Mouse (Mus musculus) stomach, embryonic 14.5 days (tissue): ENCODE measurements around the gene Renbp. TPM values are rescaled to one million over a fixed set of nuclear protein-coding genes. Genes with fewer than 3 reads are reported as not detected.
A peak's percentile ranks its signal among the peaks of the same experiment; 100 is the strongest.

Experiments
- ATAC-seq: fragments of 200-750 bp; cut with Nextera tagmentation; 2 replicates; pipeline ENCODE4 v1.8.0; 2017; ENCODE audit warnings: low read depth, moderate TSS enrichment; ENCODE audit not compliant: insufficient number of reproducible peaks, insufficient read depth, low FRiP score
- H3K27ac ChIP-seq: fragments of 300-500 bp; sonication (generic); 2 replicates; pipeline ENCODE4 v1.5.1; 2014; ENCODE audit warnings: mild to moderate bottlenecking, low read length, moderate library complexity, mixed read lengths
- H3K27me3 ChIP-seq: fragments of 300-500 bp; sonication (generic); 2 replicates; pipeline ENCODE4 v1.6.1; 2014; ENCODE audit warnings: low read length, control low read depth, mixed read lengths; ENCODE audit not compliant: control insufficient read depth, insufficient read depth
- H3K36me3 ChIP-seq: fragments of 300-500 bp; sonication (generic); 2 replicates; pipeline ENCODE4 v1.6.1; 2014; ENCODE audit warnings: mild to moderate bottlenecking, control low read depth, low read length, moderate library complexity, mixed read lengths; ENCODE audit not compliant: control insufficient read depth, insufficient read depth
- H3K4me1 ChIP-seq: fragments of 300-500 bp; sonication (generic); 2 replicates; pipeline ENCODE4 v1.6.1; 2014; ENCODE audit warnings: low read length, control low read depth, mixed read lengths; ENCODE audit not compliant: control insufficient read depth, insufficient read depth
- H3K4me2 ChIP-seq: fragments of 300-500 bp; sonication (generic); replicated peaks from 2 replicates; pipeline ENCODE4 v1.6.1; 2014; ENCODE audit warnings: low read depth, low read length, control low read depth
- H3K4me3 ChIP-seq: fragments of 300-500 bp; sonication (generic); 2 replicates; pipeline ENCODE4 v1.5.1; 2014; ENCODE audit warnings: low read depth, low read length, control low read depth
- H3K9ac ChIP-seq: fragments of 300-500 bp; sonication (generic); replicated peaks from 2 replicates; pipeline ENCODE4 v1.6.1; 2014; ENCODE audit warnings: low read depth, mild to moderate bottlenecking, control low read depth, low read length, moderate library complexity, mixed read lengths
- H3K9me3 ChIP-seq: fragments of 300-500 bp; sonication (generic); 2 replicates; pipeline ENCODE4 v1.6.1; 2016; ENCODE audit warnings: low read depth, low read length, control low read depth; ENCODE audit not compliant: control insufficient read depth
- WGBS: fragments of 180-500 bp; shearing (Covaris S2); extraction: QIAGEN DNeasy Blood & Tissue Kit; methylation state at CpG from one replicate; pipeline ENCODE4 v1.1.7; 2014; 5-methylcytosine and 5-hydroxymethylcytosine counted together
- polyA plus RNA-seq: library from polyadenylated mRNA; unstranded; fragments of >200 nt; fragmentation: Nextera tagmentation; extraction: Ambion mirVana; gene quantifications from 2 replicates; pipeline ENCODE4 v1.2.1, GENCODE M21; 2014

Renbp gene
- polyA plus RNA-seq, 1 experiment from 2014 or later = 38.6 TPM

- Histone ChIP-seq H3K27ac (no peak overlapping the region), H3K36me3 (peaks cover 17% of the 10 kb centered on the region; the same call in 1 of the 2 replicates), H3K9me3 (no peaks in the 10 kb centered on the region), H3K4me3 (no peak overlapping the region), H3K9ac (no peak overlapping the region), H3K27me3 (no peaks in the 10 kb centered on the region), H3K4me1 (no peaks in the 10 kb centered on the region), H3K4me2 (no peak overlapping the region)
- no peak for ATAC-seq
- 84% methylated on average over 2 of the region's 2 CpGs for WGBS
Observed at GRCm38 (mm10) chrX:73942294-73942693, 11.6 kb upstream of the Renbp start.

GRCm38 (mm10) chrX:73941860-73942259, 11.2 kb upstream of the Renbp start:
- 79% methylated on average over 2 of the region's 2 CpGs for WGBS
- Histone ChIP-seq H3K27ac (no peak overlapping the region), H3K36me3 (peaks cover 17% of the 10 kb centered on the region; the same call in 1 of the 2 replicates)

GRCm38 (mm10) chrX:73931871-73932270, 1.2 kb upstream of the Renbp start:
- Histone ChIP-seq H3K9me3 (no peaks in the 10 kb centered on the region), H3K27ac (no peak overlapping the region), H3K4me2 (no peak overlapping the region), H3K27me3 (no peaks in the 10 kb centered on the region), H3K36me3 (no peaks in the 10 kb centered on the region), H3K4me1 (no peaks in the 10 kb centered on the region), H3K9ac (no peak overlapping the region), H3K4me3 (no peak overlapping the region)
- 74% methylated on average over 2 of the region's 2 CpGs for WGBS
- no peak for ATAC-seq

More at GRCm38 (mm10) chrX:73941860-73942259, 11.2 kb upstream of the Renbp start:
- no peak for ATAC-seq
- H3K4me3 ChIP-seq = no peak overlapping the region
- no peak overlapping the region for H3K9ac ChIP-seq
- no peaks in the 10 kb centered on the region for H3K9me3 ChIP-seq
- H3K4me2 ChIP-seq = no peak overlapping the region
- no peaks in the 10 kb centered on the region for H3K27me3 ChIP-seq
- no peaks in the 10 kb centered on the region for H3K4me1 ChIP-seq

GRCm38 (mm10) chrX:73922550-73922882, 8.1 kb downstream of the Renbp start:
- ATAC-seq = no peak
- peaks cover 6% of the 10 kb centered on the region; the same call in 1 of the 2 replicates for H3K36me3 ChIP-seq
- H3K4me2 ChIP-seq = peak overlapping the region; percentile 56
- H3K9ac ChIP-seq = 0 out of 2 replicates have a peak overlapping the region, but pooled peaks have one; percentile 38
- no peaks in the 10 kb centered on the region for H3K4me1 ChIP-seq
- WGBS = 75% methylated on average over 8 of the region's 8 CpGs
- H3K4me3 ChIP-seq = peak overlapping the region; percentile 51
- no peaks in the 10 kb centered on the region for H3K27me3 ChIP-seq
- H3K27ac ChIP-seq = no peak overlapping the region
- H3K9me3 ChIP-seq = no peaks in the 10 kb centered on the region

GRCm38 (mm10) chrX:73921823-73922549, 8.7 kb downstream of the Renbp start, which contains the start of the genes Arhgap4 and Naa10:
Gene Arhgap4 (minus strand): TSS chrX:73921870.
Gene Naa10 (minus strand): TSS chrX:73921944.
- ATAC-seq = peak; percentile 98
- Histone ChIP-seq H3K9me3 (no peaks in the 10 kb centered on the region), H3K9ac (peak within 1 kb of the TSS; percentile 43), H3K27ac (peak within 1 kb of the TSS; percentile 69), H3K36me3 (peaks cover 6% of the 10 kb centered on the region; the same call in 1 of the 2 replicates), H3K4me2 (peak within 1 kb of the TSS; percentile 57), H3K4me1 (no peaks in the 10 kb centered on the region), H3K4me3 (peak within 1 kb of the TSS; percentile 51), H3K27me3 (no peaks in the 10 kb centered on the region)
- 18% methylated on average over 43 of the region's 43 CpGs for WGBS

GRCm38 (mm10) chrX:73921285-73921822, 9.3 kb downstream of the Renbp start:
- Histone ChIP-seq H3K9ac (peak overlapping the region; percentile 43), H3K36me3 (peaks cover 6% of the 10 kb centered on the region; the same call in 1 of the 2 replicates), H3K4me3 (peak overlapping the region; percentile 51), H3K4me2 (peak overlapping the region; percentile 57), H3K4me1 (no peaks in the 10 kb centered on the region), H3K27ac (peak overlapping the region; percentile 58; the same call in 1 of the 2 replicates), H3K9me3 (no peaks in the 10 kb centered on the region), H3K27me3 (no peaks in the 10 kb centered on the region)
- peak; percentile 39; the same call in 1 of the 2 replicates for ATAC-seq
- WGBS = 23% methylated on average over 34 of the region's 34 CpGs

GRCm38 (mm10) chrX:73918631-73919030, 12.0 kb downstream of the Renbp start:
- H3K4me3 ChIP-seq = no peak overlapping the region
- H3K4me2 ChIP-seq = no peak overlapping the region
- H3K27me3 ChIP-seq = no peaks in the 10 kb centered on the region
- H3K36me3 ChIP-seq = peaks cover 6% of the 10 kb centered on the region; the same call in 1 of the 2 replicates
- 91% methylated on average over 5 of the region's 5 CpGs for WGBS
- no peaks in the 10 kb centered on the region for H3K4me1 ChIP-seq
- no peaks in the 10 kb centered on the region for H3K9me3 ChIP-seq
- no peak for ATAC-seq
- H3K9ac ChIP-seq = no peak overlapping the region
- H3K27ac ChIP-seq = no peak overlapping the region

- H3K27ac ChIP-seq = no peak overlapping the region
- no peak for ATAC-seq
- peaks cover 6% of the 10 kb centered on the region; the same call in 1 of the 2 replicates for H3K36me3 ChIP-seq
- no peaks in the 10 kb centered on the region for H3K9me3 ChIP-seq
- H3K27me3 ChIP-seq = no peaks in the 10 kb centered on the region
- H3K9ac ChIP-seq = no peak overlapping the region
- no peak overlapping the region for H3K4me3 ChIP-seq
- WGBS = 86% methylated on average over 8 of the region's 8 CpGs
- no peak overlapping the region for H3K4me2 ChIP-seq
- no peaks in the 10 kb centered on the region for H3K4me1 ChIP-seq
Observed at GRCm38 (mm10) chrX:73916945-73917344, 13.7 kb downstream of the Renbp start.
